Mouse (Mus musculus): ENCODE results near the gene Cytl1. TPM values are rescaled to one million over a fixed set of nuclear protein-coding genes. Genes with fewer than 3 reads are reported as not detected.

Cytl1 gene
- total RNA-seq (2021), result not detected

- no peak for DNase-seq
- intact Hi-C loops (cut with DNase I), result no loop called here
Measured at GRCm38 (mm10) chr5:37735224-37735623, at the start of gene Cytl1. Gene Cytl1 (plus strand): TSS chr5:37735519.

GRCm38 (mm10) chr5:37692759-37693158, 42.6 kb upstream of the Cytl1 start:
- intact Hi-C loops (cut with DNase I), result no loop called here
- DNase-seq, result no peak

- no peak for DNase-seq
- intact Hi-C loops (cut with DNase I), result no loop called here
Measured at GRCm38 (mm10) chr5:37695773-37696172, 39.5 kb upstream of the Cytl1 start.

GRCm38 (mm10) chr5:37697286-37697685, 38.0 kb upstream of the Cytl1 start:
- intact Hi-C loops (cut with DNase I), result no loop called here
- no peak for DNase-seq

GRCm38 (mm10) chr5:37699757-37700156, 35.6 kb upstream of the Cytl1 start:
- DNase-seq, result no peak
- intact Hi-C loops (cut with DNase I), result no loop called here

GRCm38 (mm10) chr5:37704962-37705361, 30.4 kb upstream of the Cytl1 start:
- intact Hi-C loops (cut with DNase I), result no loop called here

GRCm38 (mm10) chr5:37708124-37708523, 27.2 kb upstream of the Cytl1 start:
- intact Hi-C loops (cut with DNase I), result no loop called here
- DNase-seq, result no peak

More at GRCm38 (mm10) chr5:37704962-37705361, 30.4 kb upstream of the Cytl1 start:
- DNase-seq, result no peak

- intact Hi-C loops (cut with DNase I), result no loop called here
- no peak for DNase-seq
Measured at GRCm38 (mm10) chr5:37709257-37709904, 25.9 kb upstream of the Cytl1 start.

GRCm38 (mm10) chr5:37716505-37717372, 18.6 kb upstream of the Cytl1 start, which contains the start of gene Stk32b:
Gene Stk32b (minus strand): TSS chr5:37717171.
- DNase-seq, result peak; percentile 43
- intact Hi-C loops (cut with DNase I), result loop anchor here (2.0 kb wide), 2 partner anchors 36 to 420 kb away; no protein-coding TSS in a partner anchor

GRCm38 (mm10) chr5:37717384-37717963, 17.8 kb upstream of the Cytl1 start:
- DNase-seq, result peak; percentile 73
- intact Hi-C loops (cut with DNase I), result loop anchor here (2.0 kb wide), 2 partner anchors 35 to 421 kb away; no protein-coding TSS in a partner anchor

- intact Hi-C loops (cut with DNase I), result no loop called here
- DNase-seq, result no peak
Measured at GRCm38 (mm10) chr5:37720670-37721069, 14.6 kb upstream of the Cytl1 start.

- intact Hi-C loops (cut with DNase I), result no loop called here
- no peak for DNase-seq
Measured at GRCm38 (mm10) chr5:37725220-37725886, 10.0 kb upstream of the Cytl1 start.

GRCm38 (mm10) chr5:37730781-37731180, 4.5 kb upstream of the Cytl1 start:
- DNase-seq, result no peak
- intact Hi-C loops (cut with DNase I), result no loop called here

- intact Hi-C loops (cut with DNase I), result no loop called here
- DNase-seq, result no peak
Measured at GRCm38 (mm10) chr5:37736213-37736612, 894 bp downstream of the Cytl1 start.

- intact Hi-C loops (cut with DNase I), result no loop called here
- DNase-seq, result no peak
Measured at GRCm38 (mm10) chr5:37743889-37744707, 8.8 kb downstream of the Cytl1 start.

- peak; percentile 79 for DNase-seq
- intact Hi-C loops (cut with DNase I), result loop anchor here (2.0 kb wide), 2 partner anchors 35 to 453 kb away; partner anchors contain the start of gene Stk32b
Measured at GRCm38 (mm10) chr5:37752027-37752967, 17.0 kb downstream of the Cytl1 start.

- intact Hi-C loops (cut with DNase I), result loop anchor here (2.0 kb wide), 2 partner anchors 37 to 455 kb away; partner anchors contain the start of gene Stk32b
- no peak for DNase-seq
Measured at GRCm38 (mm10) chr5:37753366-37753765, 18.0 kb downstream of the Cytl1 start.

- DNase-seq, result no peak
- intact Hi-C loops (cut with DNase I), result no loop called here
Measured at GRCm38 (mm10) chr5:37762046-37762445, 26.7 kb downstream of the Cytl1 start.

GRCm38 (mm10) chr5:37765851-37766250, 30.5 kb downstream of the Cytl1 start:
- intact Hi-C loops (cut with DNase I), result no loop called here
- DNase-seq, result no peak
